Mouse (Mus musculus) brown adipose tissue, adult 24 weeks (tissue): Measurements from ENCODE around the gene Txndc17. TPM values are rescaled to one million over a fixed set of nuclear protein-coding genes. Genes with fewer than 3 reads are reported as not detected.
"Not testable (repeated sequence)": the region's sequence is repeated elsewhere in the genome, so short reads cannot be mapped to it uniquely, and the experiment has no call there.

Experiments used
- H3K27ac ChIP-seq: fragments of 200-500 bp; replicated peaks from 2 replicates; pipeline ENCODE4 v1.5.1; 2012; ENCODE audit warnings: low read depth, mild to moderate bottlenecking, low read length
- H3K4me1 ChIP-seq: fragments of 200-500 bp; 2 replicates; pipeline ENCODE4 v1.6.1; 2012; ENCODE audit warnings: low read length, mixed read lengths; ENCODE audit not compliant: control insufficient read depth, insufficient read depth, insufficient read length
- H3K4me3 ChIP-seq: fragments of 200-500 bp; 2 replicates; pipeline ENCODE4 v1.5.1; 2012; ENCODE audit warnings: low read depth, mild to moderate bottlenecking, low read length, moderate library complexity; ENCODE audit not compliant: insufficient read depth
- polyA plus RNA-seq: library from polyadenylated mRNA; stranded (reverse); fragments of >200 nt; gene quantifications from 2 replicates; pipeline ENCODE4 v1.2.4, GENCODE M21; 2012; ENCODE audit not compliant: missing spikeins, insufficient read depth, insufficient read length

Txndc17 gene
- polyA plus RNA-seq: 114 and 144 TPM in 2 replicates

DNA sequence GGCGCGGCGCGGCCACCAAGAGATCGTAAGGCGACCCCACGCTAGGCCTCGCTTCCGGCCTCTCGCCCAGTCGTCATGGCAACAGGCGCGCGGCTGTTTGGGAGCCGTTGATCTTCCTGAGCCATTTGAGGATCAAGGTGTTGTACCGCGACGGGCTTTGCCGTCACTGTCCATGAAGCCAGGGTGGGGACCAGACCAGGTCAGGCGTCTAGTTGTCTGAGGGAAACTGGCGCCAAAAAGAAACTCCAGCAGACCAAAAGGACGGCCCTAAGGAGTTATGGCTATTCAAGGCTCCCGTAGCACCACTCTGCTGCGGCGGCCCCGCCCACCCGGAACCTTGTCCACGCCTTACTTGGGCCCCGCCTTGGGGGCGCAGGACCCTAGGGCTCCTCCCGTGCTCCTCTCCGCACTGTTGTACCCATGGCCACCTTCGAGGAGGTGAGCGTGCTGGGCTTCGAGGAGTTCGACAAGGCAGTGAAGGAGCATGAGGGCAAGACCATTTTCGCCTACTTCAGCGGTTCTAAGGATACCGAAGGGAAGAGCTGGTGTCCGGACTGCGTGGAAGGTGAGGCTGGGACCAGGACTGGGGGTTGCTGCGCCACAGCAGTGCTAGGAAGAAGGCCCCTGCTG, at the start of gene Txndc17, which contains the start of gene 4933427D14Rik:
TSS of gene Txndc17 (plus strand) at position 344 of the 630 bp plus-strand sequence.
TSS of gene 4933427D14Rik (minus strand) at position 256 of the 630 bp plus-strand sequence.
- Histone ChIP-seq H3K4me3 (peak within 1 kb of the TSS; percentile 99), H3K27ac (peak within 1 kb of the TSS; percentile 80), H3K4me1 (peaks cover 12% of the 10 kb centered on the region)

DNA sequence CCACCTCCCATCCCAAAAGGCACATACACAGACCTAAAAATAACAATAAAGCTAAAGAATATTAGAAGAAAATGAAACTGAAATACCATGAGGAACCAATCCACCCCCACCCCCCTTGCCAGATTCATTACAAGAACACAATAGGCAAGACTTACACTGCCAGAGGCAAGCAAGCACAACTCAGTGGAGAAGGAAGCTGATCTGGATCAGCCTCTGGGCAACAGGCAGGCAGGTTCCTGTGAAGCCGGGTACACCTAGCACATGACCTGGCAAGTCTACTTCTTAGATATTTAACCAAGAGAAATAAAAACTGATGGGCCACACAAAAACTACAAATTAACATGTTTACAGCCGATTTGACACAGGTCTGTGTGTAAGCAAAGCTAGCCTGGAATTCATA, 44.1 kb upstream of the Txndc17 start:
- no peak overlapping the region for H3K27ac ChIP-seq
- H3K4me3 ChIP-seq: no peak overlapping the region
- no peaks in the 10 kb centered on the region for H3K4me1 ChIP-seq

DNA sequence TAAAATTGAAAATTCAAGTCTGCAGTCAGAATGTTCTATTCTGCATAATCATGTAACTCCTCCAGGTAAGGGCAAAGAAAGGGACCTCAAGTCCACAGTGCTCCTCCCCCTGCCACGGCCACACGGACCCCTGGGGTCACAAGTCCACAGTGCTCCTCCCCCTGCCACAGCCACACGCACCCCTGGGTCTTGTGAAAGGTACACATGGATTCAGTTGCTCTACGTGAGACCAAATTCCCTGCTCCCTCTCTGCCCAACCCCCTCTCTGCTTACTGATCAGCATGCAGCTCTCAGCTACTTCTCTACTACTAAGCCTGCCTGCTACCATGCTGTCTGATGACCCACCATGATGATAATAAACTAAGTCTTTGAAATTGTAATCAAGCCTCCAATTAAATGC, 37.5 kb upstream of the Txndc17 start:
- Histone ChIP-seq H3K27ac (no peak overlapping the region), H3K4me1 (no peaks in the 10 kb centered on the region), H3K4me3 (no peak overlapping the region)

DNA sequence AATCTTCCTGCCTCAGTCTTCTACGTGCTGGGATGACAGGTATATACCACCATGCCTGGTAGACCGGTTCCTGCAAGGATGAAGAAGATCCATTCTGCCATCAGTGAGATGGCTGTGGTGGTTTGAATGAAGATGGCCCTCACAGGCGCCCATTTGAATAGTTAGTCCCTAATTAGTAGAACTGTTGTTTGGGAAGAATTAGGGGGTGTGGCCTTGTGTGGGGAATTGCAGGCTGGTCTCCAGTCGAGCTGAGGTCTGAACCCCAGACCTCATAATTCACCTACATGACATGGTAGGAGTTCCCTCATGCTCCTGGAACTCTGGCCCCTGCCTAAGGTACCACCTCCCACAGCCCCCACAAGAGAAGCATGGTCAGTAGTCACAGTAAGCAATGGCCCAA, 35.4 kb upstream of the Txndc17 start:
- H3K4me3 ChIP-seq, H3K4me1 ChIP-seq: not testable (repeated sequence)

DNA sequence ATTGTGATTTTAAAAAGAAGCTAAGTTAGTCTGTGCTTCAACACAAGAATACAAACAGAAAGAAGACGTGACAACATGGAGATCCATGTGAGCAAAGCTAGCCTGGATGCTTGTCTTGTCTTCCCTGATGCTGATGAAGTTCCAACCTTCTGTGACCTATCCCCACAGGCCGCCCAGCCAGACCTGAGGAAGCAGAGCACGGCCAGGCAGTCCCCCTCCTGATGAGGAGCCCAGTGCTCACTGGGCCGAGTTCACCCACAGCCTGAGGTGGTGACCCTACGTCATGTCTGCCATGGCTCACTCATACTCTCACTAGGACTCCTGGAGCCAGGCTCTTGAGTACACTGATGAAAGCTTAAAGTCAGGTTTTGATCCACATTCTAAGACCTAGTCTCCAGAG, 33.8 kb upstream of the Txndc17 start:
- H3K4me1 ChIP-seq: no peaks in the 10 kb centered on the region
- H3K27ac ChIP-seq: no peak overlapping the region
- H3K4me3 ChIP-seq: no peak overlapping the region

More for the DNA sequence above, 35.4 kb upstream of the Txndc17 start:
- not testable (repeated sequence) for H3K27ac ChIP-seq

DNA sequence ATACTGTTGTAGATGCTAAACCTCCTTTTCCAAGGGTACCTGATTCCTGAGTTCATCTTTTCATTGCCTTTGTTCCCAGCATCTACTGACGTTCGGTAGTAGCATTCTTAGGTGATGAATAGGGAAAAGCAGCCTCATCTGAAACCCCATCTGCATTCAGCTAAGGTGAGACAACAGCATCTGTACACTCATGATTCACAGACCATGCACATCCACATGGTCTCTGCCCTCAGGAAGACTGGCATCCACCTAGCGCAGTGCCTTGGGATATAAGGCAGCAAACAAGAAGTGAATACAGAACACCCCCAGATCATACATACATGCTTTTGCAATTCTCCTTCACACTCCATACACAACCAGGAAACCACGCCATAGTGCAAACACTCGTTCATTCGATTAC, 32.6 kb upstream of the Txndc17 start:
- Histone ChIP-seq H3K4me1 (no peaks in the 10 kb centered on the region), H3K27ac (no peak overlapping the region), H3K4me3 (no peak overlapping the region)

DNA sequence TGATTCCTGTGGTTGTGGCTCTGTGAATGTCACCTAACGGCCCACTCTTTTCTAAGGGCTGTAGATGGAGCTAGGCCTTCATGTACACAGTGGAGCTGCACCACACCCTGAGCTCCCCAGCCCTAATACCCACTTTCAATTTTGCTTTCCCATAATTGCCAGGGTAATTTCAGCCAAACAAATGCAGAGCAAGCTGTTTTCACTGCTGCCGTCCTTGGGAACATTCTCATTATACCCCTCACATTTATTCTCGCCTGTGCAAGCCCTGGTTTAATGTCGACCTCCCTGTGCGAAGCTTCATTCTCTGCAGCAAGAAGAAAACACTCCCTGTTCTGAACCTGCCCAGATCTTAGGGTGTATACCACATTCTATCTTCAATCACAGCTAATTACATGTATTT, 31.4 kb upstream of the Txndc17 start:
- H3K4me3 ChIP-seq: no peak overlapping the region
- no peak overlapping the region for H3K27ac ChIP-seq
- H3K4me1 ChIP-seq: no peaks in the 10 kb centered on the region

DNA sequence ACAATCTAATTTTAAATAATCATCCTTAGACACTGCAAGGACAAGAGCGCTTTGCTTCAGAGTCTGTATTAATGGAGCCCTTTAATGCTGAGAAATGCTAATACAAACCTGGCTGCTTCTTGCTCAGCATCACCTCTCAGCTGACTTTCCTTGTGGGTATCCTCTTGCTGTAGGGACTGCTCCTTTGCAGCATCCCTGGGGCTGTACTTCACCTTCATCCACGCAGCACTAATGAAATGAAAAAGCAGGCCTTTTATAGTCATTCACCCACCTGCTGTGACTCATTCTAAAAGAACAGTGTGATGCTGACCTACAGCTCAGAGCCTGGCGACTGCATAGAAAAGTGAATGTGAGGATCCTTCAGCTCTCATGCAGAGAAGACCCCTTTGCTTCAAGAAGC, 30.8 kb upstream of the Txndc17 start:
- Histone ChIP-seq H3K4me3 (no peak overlapping the region), H3K4me1 (no peaks in the 10 kb centered on the region)

DNA sequence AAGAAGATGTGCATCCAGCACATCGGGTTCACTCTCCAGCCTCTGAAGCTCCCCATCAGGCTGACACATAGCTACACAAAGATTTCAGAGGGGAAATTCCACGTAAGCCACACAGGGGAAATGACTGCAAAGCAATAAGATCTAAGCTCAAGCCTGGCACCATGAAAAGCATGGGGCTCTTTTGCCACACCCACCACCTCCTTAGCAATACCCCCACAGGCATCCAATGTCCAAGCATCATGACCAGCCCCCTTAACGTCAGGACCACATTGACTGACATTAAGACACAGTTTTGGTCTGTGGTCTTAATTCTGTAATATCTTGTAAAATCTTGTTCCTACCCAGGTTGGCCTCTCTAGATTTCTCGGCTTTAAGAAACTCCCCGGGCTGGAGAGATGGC, 26.8 kb upstream of the Txndc17 start:
- no peak overlapping the region for H3K27ac ChIP-seq
- no peak overlapping the region for H3K4me3 ChIP-seq
- no peaks in the 10 kb centered on the region for H3K4me1 ChIP-seq

More for the DNA sequence above, 30.8 kb upstream of the Txndc17 start:
- no peak overlapping the region for H3K27ac ChIP-seq

DNA sequence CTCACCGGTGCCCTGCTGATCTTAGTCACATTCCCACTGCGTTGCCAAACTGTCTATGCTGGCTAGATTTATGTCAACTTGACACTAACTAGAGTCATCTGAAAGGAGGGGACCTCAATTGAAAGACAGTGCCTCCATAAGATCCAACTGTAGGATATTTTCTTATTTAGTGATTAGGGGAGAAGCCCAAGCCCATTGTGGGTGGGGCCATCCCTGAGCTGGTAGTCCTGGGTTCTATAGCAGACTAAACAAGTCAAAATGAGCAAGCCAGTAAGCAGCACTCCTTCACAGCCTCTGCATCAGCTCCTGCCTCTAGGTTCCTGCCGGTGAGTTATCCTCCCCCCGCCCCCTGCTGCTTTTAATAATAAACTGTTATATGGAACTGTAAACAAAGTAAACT, 26.2 kb upstream of the Txndc17 start:
- Histone ChIP-seq H3K4me3 (no peak overlapping the region), H3K4me1 (no peaks in the 10 kb centered on the region), H3K27ac (no peak overlapping the region)

DNA sequence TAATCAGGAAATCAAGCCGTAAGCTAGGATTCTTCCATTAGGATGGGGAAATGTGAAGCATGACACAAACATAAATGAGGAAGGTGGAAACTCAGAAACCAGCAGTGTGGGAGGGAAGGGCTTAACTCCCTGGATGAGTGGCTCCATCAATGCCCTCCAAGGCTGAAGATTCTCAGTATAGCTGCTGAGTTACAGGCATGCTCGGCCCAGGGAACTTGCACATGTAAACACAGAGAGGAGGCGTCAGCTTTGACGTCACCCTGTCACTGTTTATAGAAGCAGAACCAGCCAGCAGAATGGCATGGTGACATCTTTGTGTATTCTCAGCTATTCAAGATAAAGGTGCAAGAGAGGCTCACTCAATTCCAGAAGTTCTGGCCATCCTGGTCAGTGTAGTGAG, 23.1 kb upstream of the Txndc17 start:
- Histone ChIP-seq H3K27ac (no peak overlapping the region), H3K4me3 (no peak overlapping the region), H3K4me1 (no peaks in the 10 kb centered on the region)

DNA sequence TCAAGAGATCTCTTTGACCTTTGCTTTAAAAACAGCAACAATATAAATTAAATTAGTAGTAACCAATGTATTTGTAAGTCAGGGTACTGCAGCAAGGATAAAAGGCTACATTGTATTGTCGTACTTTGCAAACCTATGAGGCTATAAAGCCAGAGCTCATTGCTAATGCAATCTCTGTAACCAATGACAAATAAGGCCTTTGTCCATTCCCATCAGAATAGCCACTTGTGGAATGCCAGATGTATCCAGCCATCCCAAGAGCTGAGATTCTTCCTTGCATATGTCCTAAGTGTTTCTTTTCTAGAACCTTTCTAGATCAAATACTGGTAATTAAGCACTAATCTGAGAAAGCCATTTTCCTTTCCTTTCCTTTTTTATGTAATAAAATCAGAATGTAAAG, 16.5 kb upstream of the Txndc17 start:
- Histone ChIP-seq H3K4me3 (no peak overlapping the region), H3K4me1 (no peaks in the 10 kb centered on the region), H3K27ac (no peak overlapping the region)

DNA sequence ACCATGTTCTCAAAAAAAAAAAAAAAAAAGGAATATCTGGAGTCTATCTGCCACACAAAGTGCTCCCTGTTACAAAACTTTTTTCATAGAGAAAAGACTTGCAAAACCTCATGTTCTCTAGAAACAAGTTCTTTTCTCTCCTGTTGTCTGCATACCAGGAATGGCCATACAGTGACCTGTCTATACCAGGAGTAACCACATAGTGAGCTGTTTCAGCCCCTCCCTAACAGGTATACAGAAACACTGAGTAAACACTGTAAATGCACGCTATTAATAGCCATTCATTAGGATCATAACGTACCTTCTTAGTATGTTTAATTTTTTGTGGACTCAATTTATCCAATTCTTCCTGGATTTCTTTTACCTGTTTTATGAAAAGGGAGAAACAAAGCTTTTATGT, 13.1 kb upstream of the Txndc17 start:
- H3K4me1 ChIP-seq: peaks cover 6% of the 10 kb centered on the region; the same call in 1 of the 2 replicates
- H3K4me3 ChIP-seq: no peak overlapping the region
- no peak overlapping the region for H3K27ac ChIP-seq

DNA sequence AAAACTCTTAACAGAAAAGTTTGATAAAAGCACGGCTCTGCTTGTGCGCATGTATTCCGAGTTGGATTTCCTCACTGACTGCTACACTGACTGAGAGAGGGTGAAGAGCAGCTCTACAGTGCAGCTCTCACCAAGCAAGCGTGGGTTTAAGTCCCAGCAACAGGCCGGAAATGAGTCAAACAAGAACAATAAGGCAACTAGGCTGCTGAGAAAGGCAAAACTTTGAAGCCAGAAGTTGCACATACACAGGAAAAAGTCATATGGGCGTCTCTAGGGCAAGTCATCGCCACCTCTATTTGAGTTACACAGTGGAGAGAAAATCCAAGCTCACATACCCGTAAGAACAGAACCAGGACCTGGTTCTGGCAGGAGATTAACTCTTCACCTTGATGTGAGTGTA, 10.8 kb upstream of the Txndc17 start:
- H3K4me3 ChIP-seq: no peak overlapping the region
- H3K27ac ChIP-seq: peak overlapping the region; percentile 86
- H3K4me1 ChIP-seq: peaks cover 6% of the 10 kb centered on the region; the same call in 1 of the 2 replicates

DNA sequence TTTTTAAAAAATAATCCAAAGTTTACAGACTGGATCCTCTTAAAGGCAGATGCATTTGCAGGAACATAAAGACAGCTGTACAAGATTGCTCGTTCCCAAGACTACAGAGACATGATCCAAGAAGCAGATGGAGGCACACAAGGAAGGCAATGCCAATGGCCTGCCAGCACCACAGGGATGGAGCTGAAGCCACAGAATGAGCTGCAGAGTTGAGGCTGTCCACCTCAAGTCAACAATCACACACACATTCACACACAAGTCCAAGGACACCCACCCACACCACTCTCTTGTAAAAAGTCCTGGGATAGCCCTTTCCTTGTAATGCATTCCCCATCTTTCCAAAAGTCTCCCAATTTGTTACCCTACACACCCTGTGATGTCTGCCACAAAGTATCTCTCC, 3.9 kb upstream of the Txndc17 start:
- Histone ChIP-seq H3K27ac (no peak overlapping the region), H3K4me3 (no peak overlapping the region), H3K4me1 (peaks cover 12% of the 10 kb centered on the region)

DNA sequence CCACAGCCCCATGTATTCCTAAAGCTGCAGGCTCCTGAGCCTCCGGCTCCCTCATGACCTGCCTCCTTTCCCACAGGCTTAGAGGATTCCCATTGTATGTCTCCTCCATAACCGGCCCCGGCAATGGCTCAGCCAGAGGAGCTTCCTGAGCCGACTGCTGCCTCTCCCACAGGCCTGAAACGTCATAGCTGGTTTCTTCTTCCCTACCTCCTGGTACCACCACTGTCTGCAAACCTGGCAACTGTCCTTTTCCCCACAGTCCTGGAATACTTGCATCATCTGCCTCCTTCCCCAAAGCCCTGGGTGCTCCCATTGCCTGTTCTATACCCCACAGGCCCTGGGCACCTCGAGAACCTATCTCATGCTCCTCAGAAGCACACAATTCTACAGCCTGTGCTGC, 2.1 kb upstream of the Txndc17 start:
- H3K4me1 ChIP-seq: peaks cover 12% of the 10 kb centered on the region
- no peak overlapping the region for H3K4me3 ChIP-seq
- H3K27ac ChIP-seq: no peak overlapping the region
